Mouse (Mus musculus) ES-E14 (cell line): ENCODE measurements around the gene Gm10309. TPM values are rescaled to one million over a fixed set of nuclear protein-coding genes. Genes with fewer than 3 reads are reported as not detected.

ENCODE experiments used
- DNase-seq: peaks from one replicate; pipeline ENCODE4 v3.0.0-alpha.2; 2013; ENCODE audit warnings: low read depth, low spot score
- H3K27ac ChIP-seq: 2 replicates; pipeline ENCODE4 v1.5.1; 2012; ENCODE audit warnings: low read depth, mild to moderate bottlenecking, low read length, moderate library complexity, mixed read lengths; ENCODE audit not compliant: poor library complexity, insufficient read depth, severe bottlenecking
- H3K36me3 ChIP-seq: 2 replicates; pipeline ENCODE4 v1.6.1; 2012; ENCODE audit warnings: mild to moderate bottlenecking, low read length, moderate library complexity, mixed read lengths; ENCODE audit not compliant: control insufficient read depth, poor library complexity, insufficient read depth, severe bottlenecking
- H3K4me1 ChIP-seq, 2 experiments: fragments of 150-350 bp in 1 of 2; sonication (generic) in 1 of 2; 2 replicates each; pipeline ENCODE4 v1.6.1; 2012; ENCODE audit warnings: low read length in 2 of 2, mild to moderate bottlenecking in 1 of 2, mixed read lengths in 1 of 2; ENCODE audit not compliant: control insufficient read depth in 2 of 2, insufficient read depth in 2 of 2, poor library complexity in 1 of 2
- H3K4me3 ChIP-seq, 2 experiments: fragments of 150-350 bp in 1 of 2; sonication (generic) in 1 of 2; 2 replicates each; pipeline ENCODE4 v1.5.1; 2012; ENCODE audit warnings: low read length in 2 of 2, low read depth in 1 of 2, mild to moderate bottlenecking in 1 of 2, mixed read lengths in 1 of 2; ENCODE audit not compliant: insufficient read depth in 1 of 2, poor library complexity in 1 of 2, severe bottlenecking in 1 of 2
- H3K9ac ChIP-seq: 2 replicates; pipeline ENCODE4 v1.6.1; 2012; ENCODE audit warnings: low read depth, mild to moderate bottlenecking, low read length, mixed read lengths; ENCODE audit not compliant: poor library complexity, insufficient read depth, severe bottlenecking
- H3K9me3 ChIP-seq: fragments of 150-350 bp; sonication (generic); 2 replicates; pipeline ENCODE4 v1.6.1; 2012; ENCODE audit warnings: low read depth, mild to moderate bottlenecking, low read length; ENCODE audit not compliant: control insufficient read depth, insufficient read depth
- CHD2 ChIP-seq: IDR thresholded peaks from 2 replicates; pipeline ENCODE4 v1.6.1; 2014; ENCODE audit warnings: mild to moderate bottlenecking, low read depth, low read length, inconsistent platforms
- HCFC1 ChIP-seq: IDR thresholded peaks from 2 replicates; pipeline ENCODE4 v1.6.1; 2012; ENCODE audit warnings: low read length, inconsistent platforms, borderline replicate concordance; ENCODE audit not compliant: insufficient read depth
- MAFK ChIP-seq: IDR thresholded peaks from 2 replicates; pipeline ENCODE4 v1.6.1; 2014; ENCODE audit warnings: mild to moderate bottlenecking, low read depth, low read length, inconsistent platforms; ENCODE audit not compliant: insufficient read depth
- ZC3H11A ChIP-seq: IDR thresholded peaks from 2 replicates; pipeline ENCODE4 v1.6.1; 2012; ENCODE audit warnings: low read depth, mild to moderate bottlenecking, inconsistent platforms, low read length, borderline replicate concordance
- ZNF384 ChIP-seq: IDR thresholded peaks from 2 replicates; pipeline ENCODE4 v1.6.1; 2012; ENCODE audit warnings: low read depth, low read length, inconsistent platforms
- in situ Hi-C, 2 experiments: fragments of 600-800 bp; cut with MboI; formaldehyde crosslinking; loops; one replicate each; pipeline ENCODE4 v1.15.1; 2025; ENCODE audit warnings: low sequenced_read_pairs in 2 of 2, inconsistent platforms in 1 of 2; ENCODE audit not compliant: unreplicated experiment in 2 of 2
- total RNA-seq: library from RNA; depleted of rRNA; stranded (reverse); fragments of 300-350 nt; gene quantifications from 2 replicates; pipeline ENCODE4 v1.2.3, GENCODE M21; 2012

Gene Gm10309
- total RNA-seq, 1 experiment: not detected

DNA sequence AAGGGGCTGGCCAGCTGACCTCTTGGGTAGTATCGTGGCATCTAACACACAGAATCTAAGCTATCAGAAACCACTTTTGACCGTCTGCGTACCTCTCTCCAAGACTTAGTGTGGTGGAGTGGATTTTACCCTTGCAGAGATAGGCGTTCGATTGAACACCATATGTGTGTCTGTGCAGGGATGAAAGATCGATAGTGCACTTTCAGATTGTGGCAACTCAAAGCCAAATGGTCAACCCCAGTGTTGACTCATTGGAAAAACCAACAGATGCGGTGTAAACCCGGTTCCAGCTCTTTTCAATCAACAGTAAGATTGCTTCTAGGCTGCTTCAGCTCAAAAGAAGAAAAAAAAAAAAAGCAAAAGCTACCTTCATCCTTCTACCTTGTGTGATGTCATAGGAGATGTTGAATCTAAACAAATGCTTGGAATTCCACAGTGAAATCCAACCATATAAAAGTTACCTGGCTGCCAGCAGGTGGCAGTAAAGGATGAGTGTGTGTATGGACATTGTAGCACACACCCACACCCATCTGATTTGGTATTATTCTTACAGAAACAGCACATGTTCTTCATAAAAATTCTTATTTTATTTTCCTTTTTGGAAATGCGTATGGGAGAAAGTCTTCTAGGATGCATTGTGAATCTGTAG lies 8.8 kb downstream of the Gm10309 start:
- H3K4me3 ChIP-seq: no peak overlapping the region
- TF ChIP-seq MAFK (no peak), HCFC1 (no peak), ZNF384 (peak; percentile 78), ZC3H11A (peak; percentile 82; the same call in 1 of the 2 replicates)
- no peak overlapping the region for H3K9ac ChIP-seq
- H3K36me3 ChIP-seq: no peaks in the 10 kb centered on the region
- in situ Hi-C loops: loop anchor here (10.0 to 25.0 kb wide), 2 partner anchors 409 to 741 kb away; no protein-coding TSS in a partner anchor
- no peaks in the 10 kb centered on the region for H3K9me3 ChIP-seq
- H3K27ac ChIP-seq: no peak overlapping the region
- DNase-seq: peak; percentile 49
- H3K4me1 ChIP-seq: no peaks in the 10 kb centered on the region

DNA sequence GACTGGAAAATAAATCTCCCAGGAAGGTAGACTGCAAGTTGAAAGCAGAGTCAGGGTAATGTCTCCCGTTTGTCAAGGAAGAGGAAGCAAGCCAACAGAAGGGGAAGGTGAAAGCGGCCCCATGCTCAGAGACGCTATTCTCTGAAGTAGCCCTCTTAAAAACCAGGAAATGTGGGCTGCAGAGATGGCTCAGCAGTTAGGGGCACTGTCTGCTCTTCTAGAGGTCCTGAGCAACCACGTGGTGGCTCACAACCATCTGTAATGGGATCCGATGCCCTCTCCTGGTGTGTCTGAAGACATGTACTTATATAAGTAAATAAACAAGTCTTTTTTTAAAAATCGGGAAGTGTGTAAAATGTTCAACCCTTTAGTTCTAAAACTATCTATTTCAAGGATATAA lies 10.1 kb downstream of the Gm10309 start:
- no peak overlapping the region for H3K4me3 ChIP-seq
- no peak for DNase-seq
- H3K4me1 ChIP-seq: no peaks in the 10 kb centered on the region
- no peaks in the 10 kb centered on the region for H3K9me3 ChIP-seq
- TF ChIP-seq CHD2 (no peak), ZNF384 (no peak), HCFC1 (no peak), MAFK (no peak), ZC3H11A (no peak)
- H3K9ac ChIP-seq: no peak overlapping the region
- in situ Hi-C loops: loop anchor here (10.0 to 25.0 kb wide), 2 partner anchors 410 to 742 kb away; no protein-coding TSS in a partner anchor
- H3K27ac ChIP-seq: no peak overlapping the region
- H3K36me3 ChIP-seq: no peaks in the 10 kb centered on the region

DNA sequence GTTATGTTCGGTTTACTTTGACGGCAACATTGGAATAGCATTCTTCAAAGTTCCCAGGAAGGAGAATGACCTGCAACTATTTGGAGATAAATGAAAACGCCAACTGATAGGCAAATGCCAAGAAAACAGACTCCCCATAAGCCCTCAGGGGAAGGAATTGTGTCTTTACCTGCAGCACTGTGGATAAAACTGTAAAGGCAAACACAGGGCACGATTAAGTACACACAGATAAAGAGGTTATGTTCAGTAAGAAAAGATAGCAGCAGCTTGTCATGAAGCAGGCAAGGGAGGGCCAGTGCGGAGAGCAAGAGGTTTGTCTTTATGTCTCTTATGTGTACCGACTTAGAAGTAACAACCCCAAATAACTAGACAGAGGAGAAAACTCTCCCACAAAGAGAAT lies 10.5 kb downstream of the Gm10309 start:
- H3K4me3 ChIP-seq: no peak overlapping the region
- H3K9me3 ChIP-seq: no peaks in the 10 kb centered on the region
- no peaks in the 10 kb centered on the region for H3K36me3 ChIP-seq
- in situ Hi-C loops: loop anchor here (10.0 to 25.0 kb wide), 2 partner anchors 410 to 743 kb away; no protein-coding TSS in a partner anchor
- TF ChIP-seq HCFC1 (no peak), MAFK (no peak), CHD2 (no peak)
- no peak for DNase-seq
- H3K27ac ChIP-seq: no peak overlapping the region
- no peaks in the 10 kb centered on the region for H3K4me1 ChIP-seq
- no peak overlapping the region for H3K9ac ChIP-seq

DNA sequence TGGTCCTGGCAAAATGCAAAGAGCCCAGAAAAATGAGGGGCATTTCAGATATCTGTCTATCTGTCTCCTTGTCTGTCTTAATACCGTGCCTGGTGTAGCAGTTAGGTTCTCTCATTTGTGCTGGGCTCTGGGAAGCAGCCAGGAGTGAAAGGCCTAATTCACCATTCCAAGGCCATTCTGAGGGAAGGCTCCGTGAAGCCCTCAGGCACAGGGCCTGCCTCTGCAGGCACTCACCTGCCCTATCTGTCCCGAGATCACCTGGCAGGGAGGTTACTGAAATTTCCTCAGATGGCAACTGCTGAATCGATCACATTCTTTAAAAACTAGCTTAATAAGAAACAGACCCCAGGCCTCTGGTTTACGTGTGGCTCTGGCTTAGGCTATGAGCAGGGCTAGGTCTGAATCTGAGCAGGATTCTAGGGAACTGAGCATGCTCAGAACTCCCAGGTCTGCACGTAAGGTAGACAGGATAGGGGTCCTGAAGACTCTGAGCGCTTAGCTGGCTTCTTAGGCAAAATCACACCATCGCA lies 11.1 kb downstream of the Gm10309 start:
- no peak overlapping the region for H3K27ac ChIP-seq
- no peak overlapping the region for H3K9ac ChIP-seq
- in situ Hi-C loops: loop anchor here (10.0 to 25.0 kb wide), 2 partner anchors 411 to 743 kb away; no protein-coding TSS in a partner anchor
- no peaks in the 10 kb centered on the region for H3K36me3 ChIP-seq
- H3K4me1 ChIP-seq: no peaks in the 10 kb centered on the region
- no peak for DNase-seq
- TF ChIP-seq HCFC1 (no peak), CHD2 (no peak), MAFK (no peak), ZC3H11A (no peak), ZNF384 (no peak)
- no peak overlapping the region for H3K4me3 ChIP-seq
- no peaks in the 10 kb centered on the region for H3K9me3 ChIP-seq
